Mouse (Mus musculus) C2C12 (cell line): ENCODE data around the gene Hps5.

ENCODE experiments used
- CTCF ChIP-seq: IDR thresholded peaks from one replicate; pipeline ENCODE4 v1.5.1; 2011; ENCODE audit not compliant: control insufficient read depth, insufficient read depth, insufficient read length
- MAX ChIP-seq: IDR thresholded peaks from one replicate; pipeline ENCODE4 v1.6.1; 2011; ENCODE audit warnings: mild to moderate bottlenecking, control low read depth
- MYOG ChIP-seq: IDR thresholded peaks from one replicate; pipeline ENCODE4 v1.6.1; 2011; ENCODE audit not compliant: control insufficient read depth, insufficient read length; ENCODE audit errors: extremely low read depth

GRCm38 (mm10) chr7:46833266-46833665 is 37.4 kb upstream of the Hps5 start:
- TF ChIP-seq MAX, result no peak
- TF ChIP-seq CTCF, result no peak
- TF ChIP-seq MYOG, result no peak
